Mouse (Mus musculus) hindbrain, embryonic 15.5 days (tissue): ENCODE results near the gene Trmt44. TPM values are rescaled to one million over a fixed set of nuclear protein-coding genes. Genes with fewer than 3 reads are reported as not detected.
A peak's percentile ranks its signal among the peaks of the same experiment; 100 is the strongest.
"Not testable (repeated sequence)": the region's sequence is repeated elsewhere in the genome, so short reads cannot be mapped to it uniquely, and the experiment has no call there.

ENCODE experiments used
- ATAC-seq: fragments of 200-750 bp; cut with Nextera tagmentation; 2 replicates; pipeline ENCODE4 v1.8.0; 2017; ENCODE audit warnings: low read depth, moderate number of reproducible peaks, moderate TSS enrichment; ENCODE audit not compliant: low FRiP score
- H3K27ac ChIP-seq: fragments of 300-500 bp; sonication (generic); replicated peaks from 2 replicates; pipeline ENCODE4 v1.5.1; 2015; ENCODE audit warnings: mild to moderate bottlenecking, inconsistent platforms
- H3K27me3 ChIP-seq: fragments of 300-500 bp; sonication (generic); 2 replicates; pipeline ENCODE4 v1.6.1; 2015; ENCODE audit warnings: control low read depth, inconsistent platforms
- H3K36me3 ChIP-seq: fragments of 300-500 bp; sonication (generic); 2 replicates; pipeline ENCODE4 v1.6.1; 2015; ENCODE audit warnings: control low read depth, inconsistent platforms
- H3K4me1 ChIP-seq: fragments of 300-500 bp; sonication (generic); replicated peaks from 2 replicates; pipeline ENCODE4 v1.6.1; 2015; ENCODE audit warnings: control low read depth, inconsistent platforms
- H3K4me2 ChIP-seq: fragments of 300-500 bp; sonication (generic); 2 replicates; pipeline ENCODE4 v1.6.1; 2015; ENCODE audit warnings: moderate library complexity, mild to moderate bottlenecking, inconsistent platforms
- H3K4me3 ChIP-seq: fragments of 300-500 bp; sonication (generic); 2 replicates; pipeline ENCODE4 v1.5.1; 2015; ENCODE audit warnings: mild to moderate bottlenecking, inconsistent platforms
- H3K9ac ChIP-seq: fragments of 300-500 bp; sonication (generic); 2 replicates; pipeline ENCODE4 v1.6.1; 2015; ENCODE audit warnings: inconsistent platforms
- H3K9me3 ChIP-seq: fragments of 300-500 bp; sonication (generic); 2 replicates; pipeline ENCODE4 v1.6.1; 2016; ENCODE audit warnings: control low read depth, inconsistent platforms
- WGBS: fragments of 180-500 bp; shearing (Covaris S2); methylation state at CpG from one replicate; pipeline ENCODE4 v1.1.7; 2015; 5-methylcytosine and 5-hydroxymethylcytosine counted together
- polyA plus RNA-seq: library from polyadenylated mRNA; unstranded; fragments of >200 nt; fragmentation: Nextera tagmentation; extraction: Ambion mirVana; gene quantifications from 2 replicates; pipeline ENCODE4 v1.2.1, GENCODE M21; 2015

The Trmt44 gene
- polyA plus RNA-seq, 1 experiment from 2014 or later, result 7.1 TPM

GRCm38 (mm10) chr5:35606800-35607199 lies 31.9 kb upstream of the Trmt44 start:
- Histone ChIP-seq H3K4me1 (peaks cover 16% of the 10 kb centered on the region), H3K9me3 (no peaks in the 10 kb centered on the region), H3K4me2 (no peak overlapping the region), H3K27ac (no peak overlapping the region), H3K36me3 (peaks cover 3% of the 10 kb centered on the region; the same call in 1 of the 2 replicates), H3K9ac (no peak overlapping the region), H3K4me3 (no peak overlapping the region), H3K27me3 (no peaks in the 10 kb centered on the region)
- 89% methylated on average over 7 of the region's 7 CpGs for WGBS
- no peak for ATAC-seq

DNA sequence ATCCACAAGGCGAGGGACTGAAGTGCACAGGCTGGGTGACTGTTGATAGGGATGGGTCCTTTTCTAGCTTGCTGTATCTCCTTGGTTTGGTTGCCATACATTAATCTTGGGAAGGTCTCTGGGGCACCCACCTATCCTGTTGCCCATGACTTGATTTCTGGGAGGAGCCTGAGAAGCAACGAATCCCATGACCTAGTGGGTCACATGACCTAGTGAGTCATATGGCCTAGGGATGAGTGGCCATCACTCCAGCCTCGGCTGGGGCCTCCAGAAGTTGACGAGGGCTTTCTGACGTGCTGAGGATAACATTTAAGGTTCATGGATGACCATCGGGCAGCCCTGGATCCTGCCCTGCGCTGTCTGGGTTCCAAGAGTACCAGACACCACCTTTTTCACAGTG lies 30.5 kb upstream of the Trmt44 start:
- ATAC-seq, result no peak
- 89% methylated on average over 7 of the region's 7 CpGs for WGBS

GRCm38 (mm10) chr5:35601526-35601925 lies 26.7 kb upstream of the Trmt44 start:
- no peak overlapping the region for H3K9ac ChIP-seq
- H3K4me2 ChIP-seq, result no peak overlapping the region
- H3K4me1 ChIP-seq, result no peaks in the 10 kb centered on the region
- H3K9me3 ChIP-seq, result no peaks in the 10 kb centered on the region
- no peak overlapping the region for H3K27ac ChIP-seq
- no peak for ATAC-seq
- H3K36me3 ChIP-seq, result peaks cover 24% of the 10 kb centered on the region
- no peak overlapping the region for H3K4me3 ChIP-seq
- H3K27me3 ChIP-seq, result no peaks in the 10 kb centered on the region
- WGBS, result 94% methylated on average over 8 of the region's 8 CpGs

More for the DNA sequence above, 30.5 kb upstream of the Trmt44 start:
- Histone ChIP-seq H3K4me1 (peaks cover 16% of the 10 kb centered on the region), H3K27me3 (no peaks in the 10 kb centered on the region), H3K9ac (no peak overlapping the region), H3K36me3 (peaks cover 3% of the 10 kb centered on the region; the same call in 1 of the 2 replicates), H3K4me3 (no peak overlapping the region), H3K4me2 (no peak overlapping the region), H3K9me3 (no peaks in the 10 kb centered on the region), H3K27ac (no peak overlapping the region)

- Histone ChIP-seq H3K9ac (no peak overlapping the region), H3K36me3 (peaks cover 24% of the 10 kb centered on the region), H3K27ac (no peak overlapping the region), H3K9me3 (no peaks in the 10 kb centered on the region), H3K4me3 (no peak overlapping the region), H3K4me1 (no peaks in the 10 kb centered on the region), H3K4me2 (no peak overlapping the region), H3K27me3 (no peaks in the 10 kb centered on the region)
- ATAC-seq, result no peak
- 74% methylated on average over 11 of the region's 11 CpGs for WGBS
Measured at GRCm38 (mm10) chr5:35600233-35600632, 25.4 kb upstream of the Trmt44 start.

- Histone ChIP-seq H3K4me3 (no peak overlapping the region), H3K9me3 (no peaks in the 10 kb centered on the region), H3K27ac (no peak overlapping the region), H3K4me2 (no peak overlapping the region), H3K36me3 (peaks cover 44% of the 10 kb centered on the region), H3K27me3 (no peaks in the 10 kb centered on the region), H3K9ac (no peak overlapping the region), H3K4me1 (no peaks in the 10 kb centered on the region)
- WGBS, result 90% methylated on average over 18 of the region's 18 CpGs
- no peak for ATAC-seq
Measured at GRCm38 (mm10) chr5:35596169-35597160, 21.6 kb upstream of the Trmt44 start.

GRCm38 (mm10) chr5:35595706-35596105 lies 20.8 kb upstream of the Trmt44 start:
- no peak for ATAC-seq
- WGBS, result 20% methylated on average over 4 of the region's 4 CpGs
- Histone ChIP-seq H3K27ac (no peak overlapping the region), H3K27me3 (no peaks in the 10 kb centered on the region), H3K9ac (no peak overlapping the region), H3K4me1 (no peaks in the 10 kb centered on the region), H3K4me3 (no peak overlapping the region), H3K36me3 (peaks cover 52% of the 10 kb centered on the region), H3K4me2 (no peak overlapping the region), H3K9me3 (0 out of 2 replicates have a peak, but pooled peaks cover 3% of the 10 kb centered on the region)

DNA sequence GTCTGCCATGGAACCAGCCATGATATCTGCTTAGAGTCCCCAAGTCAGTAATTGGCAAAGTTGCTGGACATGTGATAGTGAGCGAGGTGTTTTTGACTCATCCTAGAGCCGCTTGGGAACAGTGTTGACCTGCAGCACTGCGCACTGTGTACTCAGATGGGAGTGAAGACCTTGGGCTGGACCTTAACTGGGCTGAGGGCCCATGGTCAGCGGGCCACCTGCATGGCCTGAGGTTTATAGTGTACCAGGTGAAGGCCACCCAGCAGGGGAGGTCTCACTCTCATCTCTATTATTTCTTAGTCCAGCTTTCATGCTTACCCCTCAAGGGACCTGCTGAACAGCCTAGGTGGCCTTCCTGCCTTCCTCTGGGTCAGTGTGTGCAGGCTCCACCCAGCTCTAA lies 19.9 kb upstream of the Trmt44 start:
- Histone ChIP-seq H3K36me3 (peaks cover 55% of the 10 kb centered on the region), H3K9me3 (0 out of 2 replicates have a peak, but pooled peaks cover 3% of the 10 kb centered on the region), H3K4me3 (no peak overlapping the region), H3K4me1 (no peaks in the 10 kb centered on the region), H3K27ac (no peak overlapping the region), H3K27me3 (no peaks in the 10 kb centered on the region), H3K9ac (no peak overlapping the region), H3K4me2 (no peak overlapping the region)
- ATAC-seq, result no peak
- 92% methylated on average over 4 of the region's 4 CpGs for WGBS

DNA sequence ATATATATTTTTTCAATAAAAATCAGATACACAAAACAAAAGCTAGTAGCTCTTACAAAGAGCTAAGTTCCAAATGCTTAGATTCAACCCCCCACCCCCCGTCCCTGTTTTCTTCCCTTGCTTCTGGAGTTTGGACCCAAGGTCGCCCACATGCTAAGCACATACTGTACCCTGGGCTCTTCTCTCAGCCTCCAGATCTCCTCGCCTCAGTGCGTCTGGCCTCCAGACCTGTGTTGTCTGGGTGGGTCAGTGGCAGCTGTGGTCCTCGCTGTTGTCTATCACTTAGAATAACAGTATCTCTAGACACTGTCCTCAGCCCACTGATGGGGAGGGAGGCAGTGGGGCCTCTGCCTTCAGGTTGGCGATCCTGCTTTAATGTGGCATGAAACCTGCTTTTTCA lies 18.4 kb upstream of the Trmt44 start:
- Histone ChIP-seq H3K36me3 (peaks cover 59% of the 10 kb centered on the region), H3K27ac (no peak overlapping the region), H3K9ac (no peak overlapping the region), H3K4me3 (no peak overlapping the region), H3K4me2 (no peak overlapping the region), H3K27me3 (no peaks in the 10 kb centered on the region), H3K4me1 (no peaks in the 10 kb centered on the region), H3K9me3 (0 out of 2 replicates have a peak, but pooled peaks cover 3% of the 10 kb centered on the region)
- ATAC-seq, result no peak
- WGBS, result 90% methylated on average over 6 of the region's 6 CpGs

DNA sequence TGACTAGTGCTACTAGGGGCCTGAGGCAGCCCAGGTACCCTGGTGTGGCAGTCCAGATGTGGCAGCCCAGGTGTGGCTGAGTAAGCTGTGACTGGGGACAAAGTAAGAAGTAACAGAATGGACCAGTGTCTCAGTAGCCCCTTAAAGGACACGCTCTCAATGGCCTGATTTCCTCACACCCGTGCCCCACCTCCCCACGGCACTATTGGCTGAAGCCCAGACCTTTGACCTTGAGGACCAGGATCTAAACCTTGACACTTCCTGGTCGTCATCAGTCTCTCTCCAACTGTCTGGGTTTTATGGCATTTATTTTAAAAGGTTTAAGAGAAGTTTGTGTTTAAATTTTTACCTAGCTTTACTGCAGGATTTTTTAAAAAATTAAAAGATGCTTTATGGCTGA lies 18.0 kb upstream of the Trmt44 start:
- H3K9ac ChIP-seq, result no peak overlapping the region
- no peak overlapping the region for H3K4me3 ChIP-seq
- H3K9me3 ChIP-seq, result 0 out of 2 replicates have a peak, but pooled peaks cover 3% of the 10 kb centered on the region
- 83% methylated on average over 4 of the region's 4 CpGs for WGBS
- ATAC-seq, result no peak
- no peak overlapping the region for H3K27ac ChIP-seq
- H3K27me3 ChIP-seq, result no peaks in the 10 kb centered on the region
- H3K36me3 ChIP-seq, result peaks cover 58% of the 10 kb centered on the region
- no peaks in the 10 kb centered on the region for H3K4me1 ChIP-seq
- H3K4me2 ChIP-seq, result no peak overlapping the region

- Histone ChIP-seq H3K9me3 (0 out of 2 replicates have a peak, but pooled peaks cover 3% of the 10 kb centered on the region), H3K4me3 (no peak overlapping the region), H3K36me3 (peaks cover 58% of the 10 kb centered on the region), H3K4me1 (no peaks in the 10 kb centered on the region), H3K4me2 (no peak overlapping the region), H3K9ac (no peak overlapping the region), H3K27ac (no peak overlapping the region), H3K27me3 (no peaks in the 10 kb centered on the region)
- ATAC-seq, result no peak
- 82% methylated on average over 21 of the region's 21 CpGs for WGBS
Measured at GRCm38 (mm10) chr5:35592081-35592736, 17.3 kb upstream of the Trmt44 start.

- Histone ChIP-seq H3K9me3 (0 out of 2 replicates have a peak, but pooled peaks cover 3% of the 10 kb centered on the region), H3K4me3 (no peak overlapping the region), H3K4me2 (no peak overlapping the region), H3K9ac (no peak overlapping the region), H3K4me1 (no peaks in the 10 kb centered on the region), H3K27me3 (no peaks in the 10 kb centered on the region), H3K27ac (no peak overlapping the region), H3K36me3 (peaks cover 58% of the 10 kb centered on the region)
- WGBS, result 86% methylated on average over 4 of the region's 4 CpGs
- no peak for ATAC-seq
Measured at GRCm38 (mm10) chr5:35591497-35591896, 16.6 kb upstream of the Trmt44 start.

DNA sequence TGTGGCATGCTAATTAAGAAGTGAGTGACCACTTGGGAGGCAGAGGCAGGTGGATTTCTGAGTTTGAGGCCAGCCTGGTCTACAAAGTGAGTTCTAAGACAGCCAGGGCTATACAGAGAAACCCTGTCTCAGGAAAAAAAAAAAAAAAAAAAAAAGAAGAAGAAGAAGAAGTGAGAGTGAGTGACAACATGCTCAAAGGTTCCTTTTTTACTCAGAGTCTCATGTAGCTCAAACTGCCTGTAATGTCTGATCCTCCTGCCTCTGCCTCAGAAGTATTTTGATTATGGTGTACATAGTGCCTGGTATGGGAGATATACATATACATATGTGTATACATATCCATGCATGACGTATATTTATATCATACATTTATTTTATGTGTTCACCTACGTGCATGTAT lies 9.4 kb upstream of the Trmt44 start:
- WGBS, result 89% methylated on average over 2 of the region's 2 CpGs
- Histone ChIP-seq H3K4me2 (peak overlapping the region; percentile 84; the same call in 1 of the 2 replicates), H3K4me1 (peaks cover 23% of the 10 kb centered on the region), H3K36me3 (peaks cover 14% of the 10 kb centered on the region)
- ATAC-seq, H3K9me3 ChIP-seq, H3K27me3 ChIP-seq, H3K27ac ChIP-seq, H3K9ac ChIP-seq, H3K4me3 ChIP-seq: not testable (repeated sequence)
